Mouse (Mus musculus) small intestine, adult 2 months (tissue): Measurements from ENCODE around the gene Ankrd13c. TPM values are rescaled to one million over a fixed set of nuclear protein-coding genes. Genes with fewer than 3 reads are reported as not detected.
A peak's percentile ranks its signal among the peaks of the same experiment; 100 is the strongest.
"Not testable (repeated sequence)": the region's sequence is repeated elsewhere in the genome, so short reads cannot be mapped to it uniquely, and the experiment has no call there.

Experiments used
- H3K27ac ChIP-seq: fragments of 200-500 bp; 2 replicates; pipeline ENCODE4 v1.5.1; 2012; ENCODE audit warnings: low read depth, low read length, control low read depth, inconsistent platforms; ENCODE audit not compliant: insufficient read depth
- H3K27me3 ChIP-seq: fragments of 200-500 bp; 2 replicates; pipeline ENCODE4 v1.6.1; 2012; ENCODE audit warnings: mild to moderate bottlenecking, moderate library complexity, low read length, inconsistent platforms; ENCODE audit not compliant: control insufficient read depth, insufficient read depth
- H3K36me3 ChIP-seq: fragments of 200-500 bp; 2 replicates; pipeline ENCODE4 v1.6.1; 2012; ENCODE audit warnings: mild to moderate bottlenecking, low read length, control low read depth, inconsistent platforms; ENCODE audit not compliant: control insufficient read depth, insufficient read depth
- H3K4me1 ChIP-seq: fragments of 200-500 bp; 2 replicates; pipeline ENCODE4 v1.6.1; 2012; ENCODE audit warnings: low read length, inconsistent platforms, mixed read lengths; ENCODE audit not compliant: control insufficient read depth, insufficient read depth, insufficient read length
- H3K4me3 ChIP-seq: fragments of 200-500 bp; 2 replicates; pipeline ENCODE4 v1.5.1; 2012; ENCODE audit warnings: low read depth, mild to moderate bottlenecking, control low read depth, inconsistent platforms, low read length, moderate library complexity
- CTCF ChIP-seq: fragments of 200-500 bp; IDR thresholded peaks from 2 replicates; pipeline ENCODE4 v1.5.1; 2012; ENCODE audit warnings: low read depth, mild to moderate bottlenecking, control low read depth, inconsistent platforms, low read length, moderate library complexity, mixed read lengths; ENCODE audit not compliant: insufficient replicate concordance, insufficient read length; ENCODE audit errors: extremely low read depth
- POLR2A ChIP-seq: fragments of 200-500 bp; IDR thresholded peaks from 2 replicates; pipeline ENCODE4 v1.6.1; 2012; ENCODE audit warnings: low read depth, mild to moderate bottlenecking, control low read depth, inconsistent platforms, low read length, moderate library complexity
- WGBS: fragments of 180-500 bp; shearing (Covaris S2); methylation state at CpG from one replicate; pipeline ENCODE4 v1.1.7; 2018; 5-methylcytosine and 5-hydroxymethylcytosine counted together
- polyA plus RNA-seq: library from polyadenylated mRNA; depleted of rRNA; stranded (reverse); fragments of >200 nt; gene quantifications from 2 replicates; pipeline ENCODE4 v1.2.3, GENCODE M21; 2012

Ankrd13c gene
- polyA plus RNA-seq, 1 experiment = 29.5 TPM

- 74% methylated on average over 1 of the region's 1 CpGs for WGBS
- Histone ChIP-seq H3K27ac (no peak overlapping the region), H3K4me3 (no peak overlapping the region), H3K4me1 (peaks cover 7% of the 10 kb centered on the region), H3K36me3 (no peaks in the 10 kb centered on the region), H3K27me3 (no peaks in the 10 kb centered on the region)
- TF ChIP-seq CTCF (no peak), POLR2A (no peak)
Observed at GRCm38 (mm10) chr3:157929417-157929816, 17.6 kb upstream of the Ankrd13c start.

DNA sequence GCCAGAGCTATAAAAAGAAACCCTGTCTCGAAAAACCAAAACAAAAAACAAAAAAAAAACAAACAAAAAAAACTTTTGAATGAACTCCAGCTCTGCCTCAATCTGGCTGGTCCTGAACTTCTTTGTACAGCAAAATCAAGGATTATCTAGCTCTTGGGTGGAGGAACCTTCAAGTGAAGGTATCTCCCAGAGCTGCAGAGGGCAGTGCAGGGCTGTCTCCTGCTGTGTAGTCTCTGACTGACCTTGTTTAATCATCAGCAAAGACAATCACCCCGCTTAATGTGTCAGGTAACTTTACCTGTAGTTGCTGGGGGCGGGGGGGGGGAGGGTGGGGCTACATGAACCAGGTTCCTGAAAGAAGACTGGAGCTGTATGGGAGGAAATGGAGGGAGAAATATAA lies 15.4 kb upstream of the Ankrd13c start:
- Histone ChIP-seq H3K36me3 (no peaks in the 10 kb centered on the region), H3K27ac (peak overlapping the region; percentile 19), H3K27me3 (no peaks in the 10 kb centered on the region), H3K4me3 (no peak overlapping the region), H3K4me1 (peaks cover 3% of the 10 kb centered on the region)
- TF ChIP-seq CTCF = peak; percentile 48; the same call in 1 of the 2 replicates
- TF ChIP-seq POLR2A = no peak
- WGBS = 24% methylated on average over 3 of the region's 3 CpGs

GRCm38 (mm10) chr3:157932074-157932473 lies 15.0 kb upstream of the Ankrd13c start:
- peak overlapping the region; percentile 19 for H3K27ac ChIP-seq
- 14% methylated on average over 3 of the region's 3 CpGs for WGBS
- H3K4me3 ChIP-seq = no peak overlapping the region
- no peaks in the 10 kb centered on the region for H3K36me3 ChIP-seq
- no peak for TF ChIP-seq CTCF
- TF ChIP-seq POLR2A = no peak
- H3K27me3 ChIP-seq = no peaks in the 10 kb centered on the region
- peaks cover 3% of the 10 kb centered on the region for H3K4me1 ChIP-seq

DNA sequence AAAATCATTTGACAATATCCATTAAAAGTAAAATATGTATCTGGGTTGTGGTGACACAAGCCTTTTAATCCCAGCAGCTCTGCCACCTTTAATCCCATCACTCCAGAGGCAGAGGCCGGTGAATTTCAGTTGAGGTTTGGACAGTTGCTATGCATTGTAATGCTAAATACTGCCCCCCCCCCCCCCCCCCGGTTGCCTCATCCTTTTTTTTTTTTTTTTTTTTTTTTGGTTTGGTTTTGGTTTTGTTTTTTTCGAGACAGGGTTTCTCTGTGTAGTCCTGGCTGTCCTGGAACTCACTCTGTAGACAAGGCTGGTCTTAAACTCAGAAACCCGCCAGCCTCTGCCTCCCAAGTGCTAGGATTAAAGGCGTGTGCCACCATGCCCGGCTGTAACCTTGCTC lies 13.8 kb upstream of the Ankrd13c start:
- not testable (repeated sequence) for H3K4me3 ChIP-seq, H3K36me3 ChIP-seq, H3K27ac ChIP-seq, H3K27me3 ChIP-seq, H3K4me1 ChIP-seq
- 74% methylated on average over 5 of the region's 6 CpGs for WGBS

DNA sequence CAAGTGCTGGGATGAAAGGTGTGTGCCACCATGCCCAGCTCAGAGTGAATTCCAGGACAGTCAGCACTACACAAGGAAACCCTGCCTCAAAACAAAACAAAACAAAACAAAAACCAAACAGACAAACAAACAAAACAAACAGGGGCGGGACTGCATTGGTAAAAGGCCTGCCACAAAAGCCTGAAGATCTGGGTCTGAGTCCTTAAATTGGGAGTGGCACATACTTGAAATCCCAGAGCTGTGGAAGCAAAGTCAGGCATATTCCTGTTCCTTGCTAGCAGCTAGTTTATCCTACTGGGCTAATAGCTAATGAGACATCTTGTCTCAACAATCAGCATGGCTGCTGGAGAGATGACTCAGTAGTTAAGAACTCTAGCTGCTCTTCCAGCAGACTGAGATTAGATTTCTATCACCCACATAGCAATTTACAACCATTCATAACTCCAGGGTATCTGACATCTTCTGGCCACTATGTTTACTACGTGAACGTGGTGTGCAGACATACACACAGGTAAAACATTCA lies 12.7 kb upstream of the Ankrd13c start:
- Histone ChIP-seq H3K36me3 (no peaks in the 10 kb centered on the region), H3K27me3 (no peaks in the 10 kb centered on the region)
- WGBS = 72% methylated on average over 3 of the region's 3 CpGs

DNA sequence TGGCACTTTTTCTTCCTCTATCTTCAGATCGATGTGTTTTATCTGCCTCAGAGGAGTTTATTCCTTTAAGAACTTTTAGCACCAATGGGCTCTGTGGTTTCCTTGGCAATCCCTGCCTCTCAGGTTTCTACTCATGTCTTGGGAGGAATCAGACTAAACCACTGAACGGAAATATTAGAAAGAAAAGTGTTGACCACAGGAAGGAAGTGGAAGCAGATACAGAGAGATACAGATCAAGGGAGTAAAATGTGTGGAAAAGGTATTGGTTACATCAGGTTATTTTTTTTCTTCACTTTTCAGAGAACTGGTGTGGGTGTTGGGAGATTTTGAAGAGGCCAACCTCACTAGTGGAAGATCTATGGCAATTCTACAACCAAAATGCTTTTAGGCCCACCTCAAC lies 8.5 kb upstream of the Ankrd13c start:
- H3K4me3 ChIP-seq = no peak overlapping the region
- no peak for TF ChIP-seq POLR2A
- no peak for TF ChIP-seq CTCF
- H3K27ac ChIP-seq = no peak overlapping the region
- 82% methylated on average over 2 of the region's 2 CpGs for WGBS
- no peaks in the 10 kb centered on the region for H3K27me3 ChIP-seq
- no peaks in the 10 kb centered on the region for H3K36me3 ChIP-seq
- H3K4me1 ChIP-seq = no peaks in the 10 kb centered on the region

More for the DNA sequence above, 12.7 kb upstream of the Ankrd13c start:
- H3K4me3 ChIP-seq = no peak overlapping the region
- no peak for TF ChIP-seq CTCF
- no peak for TF ChIP-seq POLR2A
- peaks cover 3% of the 10 kb centered on the region for H3K4me1 ChIP-seq
- no peak overlapping the region for H3K27ac ChIP-seq

- under 1% methylated on average over 90 of the region's 93 CpGs for WGBS
- H3K27me3 ChIP-seq = no peaks in the 10 kb centered on the region
- peaks cover 4% of the 10 kb centered on the region; the same call in 1 of the 2 replicates for H3K4me1 ChIP-seq
- no peaks in the 10 kb centered on the region; the same call in 1 of the 2 replicates for H3K36me3 ChIP-seq
- peak overlapping the region; percentile 70 for H3K4me3 ChIP-seq
- TF ChIP-seq POLR2A (no peak), CTCF (no peak)
- peak overlapping the region; percentile 94 for H3K27ac ChIP-seq
Observed at GRCm38 (mm10) chr3:157947383-157948280, 593 bp downstream of the Ankrd13c start.
